Mouse (Mus musculus): Measurements from ENCODE around the gene Stx12. TPM values are rescaled to one million over a fixed set of nuclear protein-coding genes. Genes with fewer than 3 reads are reported as not detected.
A peak's percentile ranks its signal among the peaks of the same experiment; 100 is the strongest.
"Not testable (repeated sequence)": the region's sequence is repeated elsewhere in the genome, so short reads cannot be mapped to it uniquely, and the experiment has no call there.

Stx12 gene
- total RNA-seq (2015), result 43.9 and 53.0 TPM in 2 replicates
- total RNA-seq (2017), result 49.9 and 51.0 TPM in 2 replicates

DNA sequence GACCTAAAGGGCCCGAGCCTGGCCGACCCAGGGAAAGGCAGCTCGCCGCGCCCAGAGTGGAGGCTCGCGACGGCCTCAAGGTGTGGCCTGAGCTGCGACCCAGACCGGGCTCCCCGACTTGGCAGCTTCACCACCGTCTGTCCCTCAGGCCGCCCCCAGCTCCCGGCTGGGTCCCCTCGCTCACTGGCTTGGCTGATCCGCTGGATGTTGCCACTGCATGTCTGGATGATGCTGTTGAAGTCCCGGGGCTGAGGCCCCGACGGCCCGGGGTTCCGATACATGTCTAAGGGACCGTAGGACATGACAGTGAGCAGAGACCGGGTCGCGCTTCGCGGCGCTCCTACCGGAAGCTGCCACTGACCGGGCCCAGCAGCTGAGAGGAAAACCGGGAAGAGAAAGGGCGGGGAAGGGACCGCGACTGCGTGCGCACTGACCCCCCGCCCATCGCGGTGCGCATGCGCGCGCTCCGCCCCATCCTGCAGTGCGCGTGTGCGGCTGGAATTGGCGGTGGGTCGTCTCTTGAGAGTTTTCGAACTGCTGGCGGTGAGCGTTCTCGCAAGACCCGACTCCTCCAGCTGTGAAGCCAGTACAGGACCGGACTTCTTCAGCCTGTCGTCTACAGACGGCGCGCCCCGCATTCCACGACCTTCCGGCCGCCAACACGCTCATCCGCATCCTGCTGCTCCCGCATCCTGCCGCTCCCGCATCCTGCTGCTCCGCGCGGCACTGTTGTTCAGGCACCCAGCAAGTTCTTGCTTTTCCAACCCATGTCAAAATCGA lies at the start of gene Stx12:
Stx12 (minus strand) TSS at position 446 of the 780 bp plus-strand sequence.
- ATAC-seq (ENCODE audit: poor library complexity, severe bottlenecking), result peak; percentile 71

DNA sequence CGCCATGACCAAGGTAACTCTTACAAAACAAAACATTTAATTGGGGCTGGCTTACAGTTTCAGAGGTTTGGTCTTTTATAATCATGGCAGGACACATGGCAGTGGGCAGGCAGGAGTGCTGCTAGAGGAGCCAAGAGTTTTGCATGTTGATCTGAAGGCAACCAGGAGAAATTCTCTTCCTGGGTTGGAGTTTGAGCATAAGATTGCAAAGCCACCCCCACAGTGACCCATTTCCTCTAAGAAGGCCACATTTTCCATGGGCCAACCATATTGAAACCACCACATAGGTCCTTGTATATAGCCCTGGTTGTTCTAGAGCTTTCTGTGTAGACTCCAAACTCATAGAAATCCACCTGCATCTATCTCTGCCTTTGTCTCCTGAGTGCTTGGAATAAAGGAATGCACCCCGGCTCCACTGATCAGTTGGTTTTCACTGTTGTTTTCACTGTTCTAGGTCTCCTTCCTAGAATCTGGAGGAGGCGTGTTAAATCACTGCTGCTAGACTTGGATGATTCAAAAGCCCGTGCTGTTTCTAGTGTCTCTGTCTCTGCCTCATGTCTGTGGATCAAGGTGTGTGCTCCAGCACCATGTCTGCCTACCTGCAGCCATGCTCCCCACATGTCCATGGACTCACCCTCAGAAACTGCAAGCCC lies 48.6 kb upstream of the Stx12 start:
- ATAC-seq (ENCODE audit: poor library complexity, severe bottlenecking), result no peak

GRCm38 (mm10) chr4:132930784-132931183 lies 46.5 kb upstream of the Stx12 start:
- ATAC-seq (ENCODE audit: poor library complexity, severe bottlenecking), result peak; percentile 77

GRCm38 (mm10) chr4:132926520-132926919 lies 42.2 kb upstream of the Stx12 start:
- ATAC-seq (ENCODE audit: poor library complexity, severe bottlenecking), result not testable (repeated sequence)

DNA sequence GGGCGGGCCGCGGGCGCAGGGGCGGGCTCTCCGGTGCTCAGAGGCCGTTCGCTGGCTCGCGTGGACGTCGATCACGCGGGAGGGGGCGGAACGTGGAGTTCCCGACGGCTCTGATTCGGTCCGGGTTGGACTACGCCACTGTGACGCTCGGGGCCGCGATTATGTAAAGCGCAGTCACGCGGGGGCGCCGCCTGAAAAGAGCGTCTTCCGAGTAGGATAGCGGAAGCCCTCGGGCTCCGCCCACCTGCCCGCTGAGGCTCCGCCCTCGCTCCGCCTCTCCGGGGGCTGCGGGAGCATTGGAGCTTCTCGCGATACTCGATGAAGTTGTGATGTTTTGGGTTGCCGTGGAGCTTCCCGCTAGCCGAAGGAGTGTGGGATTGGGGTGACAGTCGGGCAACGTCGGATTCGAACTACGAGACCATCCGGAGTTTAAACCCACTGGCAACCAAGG lies 38.3 kb upstream of the Stx12 start, which contains the start of gene Fam76a:
Fam76a (minus strand) TSS at position 1 of the 451 bp plus-strand sequence.
- ATAC-seq (ENCODE audit: poor library complexity, severe bottlenecking), result peak; percentile 96

- peak; percentile 27 for ATAC-seq (ENCODE audit: poor library complexity, severe bottlenecking)
Observed at GRCm38 (mm10) chr4:132922061-132922530, 37.8 kb upstream of the Stx12 start.

GRCm38 (mm10) chr4:132921488-132921887 lies 37.2 kb upstream of the Stx12 start:
- no peak for ATAC-seq (ENCODE audit: poor library complexity, severe bottlenecking)

DNA sequence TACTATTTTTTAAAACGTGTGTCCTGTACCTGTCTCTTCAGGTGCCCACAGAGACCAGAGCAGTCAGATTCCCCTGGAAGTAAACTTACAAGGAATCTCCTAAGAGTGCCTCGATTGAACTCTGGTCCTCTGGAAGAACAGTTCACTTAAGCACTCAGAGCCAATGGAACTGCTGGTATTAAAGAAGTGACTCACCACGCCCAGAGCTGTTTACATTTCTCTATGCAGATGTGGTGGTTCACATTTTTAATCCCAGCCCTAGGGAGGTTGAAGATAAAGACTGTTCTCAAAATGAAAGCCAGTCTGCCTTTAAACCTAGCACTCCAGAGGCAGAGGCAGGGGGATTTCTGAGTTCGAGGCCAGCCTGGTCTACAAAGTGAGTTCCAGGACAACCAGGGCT lies 35.9 kb upstream of the Stx12 start:
- ATAC-seq (ENCODE audit: poor library complexity, severe bottlenecking), result no peak

DNA sequence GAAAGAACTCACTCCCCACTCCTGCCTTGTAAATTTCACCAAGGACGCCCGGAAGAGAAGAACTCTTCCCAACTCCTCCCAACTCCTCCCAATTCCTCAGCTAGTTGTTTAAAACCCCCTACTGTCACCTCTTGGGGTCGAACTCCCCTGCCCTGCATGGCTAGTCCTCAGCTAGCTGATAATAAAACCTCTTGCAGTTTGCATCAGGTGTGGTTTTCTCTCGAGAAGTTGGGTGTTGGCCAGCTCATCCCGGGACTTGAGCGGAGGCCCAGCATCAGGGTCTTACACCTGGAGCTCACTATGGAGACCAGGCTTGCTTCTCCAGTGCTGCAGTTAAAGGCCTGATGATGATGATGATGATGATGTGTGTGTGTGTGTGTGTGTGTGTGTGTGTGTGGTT lies 34.2 kb upstream of the Stx12 start:
- ATAC-seq (ENCODE audit: poor library complexity, severe bottlenecking), result not testable (repeated sequence)

DNA sequence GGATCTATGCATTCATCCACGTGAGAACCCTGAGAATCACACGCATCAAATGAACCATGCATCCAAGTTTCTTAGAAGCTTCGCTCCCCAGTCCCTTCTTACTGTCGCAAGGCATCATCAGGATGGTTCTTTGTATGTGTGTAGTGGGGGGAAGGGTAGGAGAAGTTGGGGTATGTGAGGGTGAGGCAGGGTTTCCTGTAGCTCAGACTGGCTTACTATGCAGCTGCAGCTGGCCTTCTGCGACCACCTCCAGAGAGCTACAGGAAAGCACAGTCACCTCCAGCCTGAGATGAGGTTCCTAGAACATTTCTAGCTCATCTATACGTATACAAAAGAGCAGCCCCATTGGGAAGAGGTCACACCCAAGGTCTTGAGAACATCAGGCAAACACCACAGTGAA lies 27.8 kb upstream of the Stx12 start:
- ATAC-seq (ENCODE audit: poor library complexity, severe bottlenecking), result no peak

GRCm38 (mm10) chr4:132905843-132906360 lies 21.6 kb upstream of the Stx12 start:
- no peak for ATAC-seq (ENCODE audit: poor library complexity, severe bottlenecking)

DNA sequence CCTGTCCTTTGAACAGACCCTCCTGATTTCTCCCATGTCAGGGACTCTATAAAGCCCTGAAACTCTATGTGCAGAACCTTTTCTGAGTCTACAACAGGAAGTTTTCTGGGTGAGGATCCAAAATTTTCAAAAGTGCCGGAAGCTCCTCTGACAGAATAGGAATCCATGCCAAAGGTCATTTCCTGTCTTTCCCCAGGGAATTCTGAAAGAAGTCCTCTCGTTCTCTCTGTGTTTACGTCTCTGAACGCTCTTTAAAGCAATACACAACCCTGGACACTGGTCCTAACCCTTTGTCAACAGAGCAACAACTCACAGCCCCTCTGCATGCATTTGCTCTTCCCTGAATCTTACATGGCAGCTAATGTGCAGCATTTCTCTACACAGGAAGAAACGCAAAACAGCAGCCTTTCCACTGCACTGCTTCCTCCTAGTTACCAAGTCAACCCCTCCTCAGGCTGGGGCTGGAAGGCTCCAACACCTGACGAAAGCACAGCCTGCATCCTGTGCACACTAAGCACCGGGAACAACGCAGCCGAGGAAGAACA lies 20.5 kb upstream of the Stx12 start:
- no peak for ATAC-seq (ENCODE audit: poor library complexity, severe bottlenecking)

GRCm38 (mm10) chr4:132904071-132904470 lies 19.8 kb upstream of the Stx12 start:
- no peak for ATAC-seq (ENCODE audit: poor library complexity, severe bottlenecking)

DNA sequence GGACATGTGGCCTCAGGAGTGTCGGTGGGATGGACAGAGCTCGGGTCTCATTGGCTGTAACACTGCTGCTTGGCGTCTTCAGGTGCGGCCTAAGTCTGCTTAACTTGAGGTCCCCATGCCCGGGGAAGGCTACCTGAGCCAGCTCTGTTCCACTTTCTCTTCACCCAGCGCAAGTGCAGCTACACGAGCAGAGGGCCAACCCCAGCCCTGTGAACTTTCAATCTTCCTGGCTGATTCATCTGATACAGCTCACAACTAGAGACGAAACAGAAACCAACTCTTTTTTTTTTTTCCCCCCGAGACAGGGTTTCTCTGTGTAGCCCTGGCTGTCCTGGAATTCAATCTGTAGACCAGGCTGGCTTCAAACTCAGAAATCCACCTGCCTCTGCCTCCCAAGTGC lies 13.9 kb upstream of the Stx12 start:
- ATAC-seq (ENCODE audit: poor library complexity, severe bottlenecking), result no peak

- no peak for ATAC-seq (ENCODE audit: poor library complexity, severe bottlenecking)
Observed at GRCm38 (mm10) chr4:132894402-132894801, 10.1 kb upstream of the Stx12 start.

GRCm38 (mm10) chr4:132884844-132885374 lies 600 bp upstream of the Stx12 start:
- no peak for ATAC-seq (ENCODE audit: poor library complexity, severe bottlenecking)

DNA sequence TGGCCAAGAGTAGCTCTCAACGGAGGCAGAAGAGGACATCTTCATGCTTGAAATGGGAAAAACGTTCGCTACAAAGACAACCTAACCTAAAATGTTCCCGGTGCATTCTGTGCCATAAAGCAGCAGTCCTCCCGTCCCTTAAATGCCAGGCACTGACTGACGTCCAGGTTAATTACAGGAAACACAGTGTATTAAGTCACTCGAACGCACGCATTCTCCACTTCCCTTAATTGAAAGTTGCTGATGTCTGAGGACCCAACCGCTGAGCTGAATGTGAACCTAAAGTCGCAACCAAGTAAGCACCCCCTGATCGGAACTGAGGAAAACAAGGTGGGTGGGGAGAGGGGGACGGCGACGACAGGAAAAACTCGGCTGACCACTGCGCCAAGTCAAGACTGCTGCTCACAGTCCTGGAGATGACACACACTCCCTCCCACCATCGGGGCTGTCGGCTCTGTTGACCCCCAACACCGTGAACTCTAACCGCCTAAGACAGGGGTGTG lies 697 bp downstream of the Stx12 start:
- ATAC-seq (ENCODE audit: poor library complexity, severe bottlenecking), result peak; percentile 73

DNA sequence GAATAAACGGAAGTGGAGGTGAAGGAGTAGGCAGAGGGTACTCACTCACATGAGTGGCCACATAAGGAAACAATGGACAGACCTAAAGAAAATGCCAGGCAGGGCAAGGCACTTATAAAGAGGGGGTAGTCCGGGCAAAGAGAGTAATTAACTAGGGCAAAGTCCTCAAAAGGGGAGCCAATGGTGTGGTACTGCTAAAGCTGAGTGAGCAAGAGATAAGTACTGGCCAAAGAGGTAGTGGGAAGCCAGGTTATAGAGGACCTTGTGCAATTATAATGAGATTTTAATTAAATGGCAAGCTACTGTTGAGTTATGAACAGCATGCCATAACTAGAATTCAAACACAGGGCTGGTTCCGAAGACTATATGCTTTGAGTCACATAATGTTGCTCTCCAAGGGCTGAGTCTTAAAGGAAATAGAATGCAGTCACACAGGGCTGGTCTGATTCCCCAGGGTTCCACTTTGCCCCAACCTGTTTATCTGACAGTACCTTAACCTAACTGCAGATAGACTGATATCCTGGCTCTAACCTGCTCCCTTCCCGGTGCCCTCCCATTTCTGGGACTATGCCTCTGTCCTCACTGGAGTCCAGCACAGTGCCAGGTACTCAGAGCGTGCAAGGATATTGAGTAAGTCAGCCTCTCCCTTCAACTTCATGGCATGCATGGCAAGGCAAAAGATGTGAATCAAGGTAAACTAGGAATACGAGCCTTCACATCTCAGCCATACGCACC lies 9.8 kb downstream of the Stx12 start:
- no peak for ATAC-seq (ENCODE audit: poor library complexity, severe bottlenecking)

- ATAC-seq (ENCODE audit: poor library complexity, severe bottlenecking), result no peak
Observed at GRCm38 (mm10) chr4:132873481-132874362, 10.6 kb downstream of the Stx12 start.
